Mouse (Mus musculus) liver (tissue): ENCODE measurements around the gene Zar1l.
A peak's percentile ranks its signal among the peaks of the same experiment; 100 is the strongest.

Experiments
- DNase-seq: peaks from one replicate; pipeline ENCODE4 v3.0.0-alpha.2; 2020; ENCODE audit warnings: mixed read lengths

Zar1l gene

GRCm38 (mm10) chr5:150478612-150479011, 39.4 kb downstream of the Zar1l start:
- no peak for DNase-seq

GRCm38 (mm10) chr5:150477364-150477763, 40.6 kb downstream of the Zar1l start:
- no peak for DNase-seq

- DNase-seq = peak; percentile 38
These were observed 49.5 kb downstream of the Zar1l start for GRCm38 (mm10) chr5:150468431-150468830.

GRCm38 (mm10) chr5:150466132-150466531, 51.8 kb downstream of the Zar1l start:
- peak; percentile 53 for DNase-seq

GRCm38 (mm10) chr5:150465218-150465617, 52.7 kb downstream of the Zar1l start:
- DNase-seq = no peak

GRCm38 (mm10) chr5:150464721-150465120, 53.2 kb downstream of the Zar1l start:
- DNase-seq = no peak

GRCm38 (mm10) chr5:150459801-150460200, 58.2 kb downstream of the Zar1l start:
- DNase-seq = no peak

- DNase-seq = no peak
These were observed 59.8 kb downstream of the Zar1l start for GRCm38 (mm10) chr5:150457904-150458739.

- no peak for DNase-seq
These were observed 60.6 kb downstream of the Zar1l start for GRCm38 (mm10) chr5:150457165-150457903.
